Mouse (Mus musculus) heart, postnatal 0 days (tissue): ENCODE measurements around the gene Rnps1.

ENCODE experiments used
- CTCF ChIP-seq: IDR thresholded peaks from 2 replicates; pipeline ENCODE4 v1.5.1; 2016; ENCODE audit warnings: antibody characterized with exemption, control low read depth, low read depth
- EP300 ChIP-seq: IDR thresholded peaks from 2 replicates; pipeline ENCODE4 v1.6.1; 2016; ENCODE audit warnings: antibody characterized with exemption, low read depth

DNA sequence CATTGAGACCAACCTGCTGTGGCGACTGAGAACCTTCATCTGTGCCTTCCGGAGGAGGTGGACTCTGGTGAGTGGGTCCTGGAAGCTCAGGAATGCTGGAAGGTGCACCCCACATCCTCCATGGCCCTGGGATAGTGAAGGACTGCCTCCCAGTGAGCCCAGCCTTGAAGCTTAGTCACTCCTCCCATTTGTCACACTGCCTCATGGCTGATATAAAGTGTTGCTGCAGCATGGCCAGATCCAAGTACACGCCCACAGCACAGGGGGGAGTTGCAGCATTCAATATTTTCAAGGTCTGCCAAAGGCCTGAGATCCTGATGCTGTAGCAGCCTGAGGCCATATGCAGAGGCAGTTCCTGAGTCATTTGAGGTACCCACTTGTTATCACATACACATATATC is 12.0 kb upstream of the Rnps1 start:
- TF ChIP-seq CTCF: no peak
- no peak for TF ChIP-seq EP300
